Mouse (Mus musculus): ENCODE results near the gene Chchd6.

The Chchd6 gene

DNA sequence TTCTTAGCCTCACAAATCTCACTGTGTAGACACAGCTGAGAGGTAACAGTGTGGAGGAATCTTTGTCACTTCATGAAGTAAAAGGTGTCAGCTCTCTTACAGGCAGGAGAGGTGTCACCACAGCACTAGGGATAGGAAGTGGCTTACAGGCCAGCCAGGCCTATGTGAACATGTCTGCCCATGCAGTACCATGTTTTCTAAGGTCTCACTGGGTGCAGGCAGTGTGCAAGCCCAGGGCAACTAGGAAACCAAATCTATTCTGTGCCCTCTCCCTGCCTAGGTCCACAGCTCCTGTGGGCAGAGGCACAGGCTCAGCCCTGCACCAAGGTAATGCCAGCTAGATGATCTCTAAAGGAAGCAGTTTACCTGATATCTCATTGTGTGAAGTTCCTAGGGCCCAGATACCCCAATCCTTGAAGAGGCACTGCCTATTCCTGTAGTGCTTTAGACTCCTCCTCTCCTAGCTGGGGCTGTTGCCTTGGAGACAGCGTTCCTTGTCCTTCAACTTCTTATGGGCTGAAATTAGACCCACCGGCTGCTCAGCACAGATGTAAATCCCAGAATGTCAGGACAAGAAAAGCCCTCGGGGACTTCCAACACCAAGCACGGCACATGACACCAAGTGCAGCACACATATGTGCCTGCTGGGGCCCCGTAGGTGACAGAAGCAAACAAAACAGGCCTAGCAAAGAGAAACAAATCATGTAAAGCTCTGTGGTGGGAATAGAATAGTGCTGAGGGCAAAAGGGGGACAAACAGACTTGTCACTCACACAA lies 10.6 kb downstream of the Chchd6 start:
- DNase-seq, result peak in 1 of 2 experiments; percentile 10

DNA sequence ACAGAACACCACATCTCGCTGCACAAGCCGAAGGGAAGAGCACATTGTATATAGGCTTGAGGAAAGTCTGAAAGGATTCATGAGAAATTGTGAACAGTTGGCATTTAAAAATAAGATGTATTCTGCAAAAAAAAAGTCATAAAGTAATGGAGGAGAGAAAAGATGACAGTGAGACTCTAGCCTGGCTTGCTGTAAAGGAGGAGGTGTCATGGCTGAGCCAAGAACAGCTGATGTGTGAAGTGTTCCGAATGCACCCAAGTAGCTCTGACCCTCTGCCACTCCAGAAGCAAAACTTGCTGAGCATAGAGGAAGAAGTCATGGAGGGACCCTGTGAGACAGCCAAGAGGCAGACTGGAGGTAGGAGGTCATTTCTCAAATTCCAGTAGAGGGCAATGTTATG lies 12.3 kb downstream of the Chchd6 start:
- DNase-seq, result no peak

DNA sequence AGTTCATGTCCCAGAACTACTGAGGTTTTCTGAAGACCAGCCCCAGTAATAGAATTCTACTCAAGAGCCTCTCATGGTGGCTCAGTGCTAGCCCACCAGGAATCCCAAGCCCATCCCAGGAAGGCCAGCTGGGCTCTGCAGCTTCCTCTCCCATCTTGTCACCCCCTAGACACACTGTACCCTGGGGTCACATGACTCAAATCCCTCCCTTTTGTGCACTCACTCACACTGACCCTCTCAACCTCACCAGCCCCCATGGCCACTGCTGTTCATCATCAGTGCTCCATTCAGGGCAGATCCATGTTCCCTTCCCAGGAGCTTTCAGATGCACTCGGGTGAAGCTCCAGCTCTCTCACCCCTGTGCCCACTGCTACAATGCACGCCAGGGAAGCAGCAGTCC lies 20.8 kb downstream of the Chchd6 start:
- DNase-seq, result no peak

DNA sequence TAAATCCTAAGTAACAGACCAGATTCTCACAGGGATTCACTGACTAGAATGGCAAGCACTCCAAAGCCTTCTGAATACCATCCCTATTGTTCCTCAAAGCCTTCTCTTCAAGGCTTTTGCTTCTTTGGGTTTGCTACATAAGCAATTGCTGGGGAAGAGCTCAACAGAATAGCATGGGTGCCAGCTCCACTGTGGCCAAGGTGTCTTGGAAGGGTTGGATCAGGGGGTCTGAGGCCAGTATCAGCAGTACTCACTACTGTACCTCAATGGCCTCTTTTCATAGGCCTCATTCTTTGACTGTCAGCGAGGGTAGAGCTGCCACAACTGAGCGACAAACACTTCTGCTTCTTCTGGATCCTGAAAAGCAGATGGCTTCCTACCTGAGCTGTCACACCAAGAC lies 21.7 kb downstream of the Chchd6 start:
- DNase-seq, result no peak

DNA sequence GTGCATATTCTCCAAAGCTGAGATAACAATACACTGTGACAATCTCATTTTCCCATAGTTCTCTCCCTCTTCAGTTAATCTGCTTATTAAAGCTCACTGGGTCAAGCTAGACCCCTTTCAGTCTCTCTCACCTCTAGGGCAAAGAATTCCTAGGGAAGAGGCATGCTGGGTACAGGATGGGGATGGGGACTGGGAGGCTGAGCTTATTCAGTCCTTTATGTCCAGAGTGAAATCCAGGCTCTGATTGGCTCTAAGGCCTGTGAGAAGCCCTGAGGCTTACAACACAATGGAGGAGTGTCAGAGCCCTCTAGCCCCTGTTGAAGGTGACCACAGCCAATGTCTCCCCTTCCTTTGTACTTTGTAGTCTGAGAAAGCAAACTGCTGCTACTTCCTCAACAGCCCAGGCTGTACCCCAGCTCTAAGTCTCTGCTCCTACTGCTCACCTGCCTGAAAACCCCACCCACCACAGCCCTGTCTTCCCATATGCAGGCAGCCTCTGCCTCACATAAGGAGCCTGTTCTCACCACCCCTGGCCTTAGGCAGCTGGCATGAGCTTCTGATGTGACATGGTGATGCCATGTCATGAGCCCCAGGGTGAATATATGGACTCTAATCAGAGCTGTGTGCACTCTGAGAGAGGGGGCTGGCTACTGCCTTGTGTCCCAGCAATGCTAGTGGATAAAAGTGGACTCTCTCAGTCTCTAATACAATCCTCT lies 22.4 kb downstream of the Chchd6 start:
- DNase-seq, result no peak

DNA sequence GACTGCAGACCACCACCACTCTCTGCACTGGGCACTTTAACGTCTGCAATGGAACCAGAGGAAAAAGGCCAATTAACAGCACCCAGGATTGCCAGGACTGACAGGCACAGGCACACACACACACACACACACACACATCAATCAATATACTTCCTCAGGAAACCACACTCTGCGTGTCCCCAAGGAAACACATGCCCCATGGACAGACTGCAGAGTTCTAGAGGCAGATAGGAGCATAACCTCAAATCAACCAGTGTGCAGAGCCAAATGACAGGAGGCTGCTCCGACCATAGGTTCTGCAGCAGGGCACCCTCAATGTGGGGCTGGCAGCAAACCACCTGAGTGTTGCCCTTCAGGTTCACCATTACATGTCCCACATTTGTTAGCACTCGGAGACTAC lies 26.1 kb downstream of the Chchd6 start:
- DNase-seq, result no peak

DNA sequence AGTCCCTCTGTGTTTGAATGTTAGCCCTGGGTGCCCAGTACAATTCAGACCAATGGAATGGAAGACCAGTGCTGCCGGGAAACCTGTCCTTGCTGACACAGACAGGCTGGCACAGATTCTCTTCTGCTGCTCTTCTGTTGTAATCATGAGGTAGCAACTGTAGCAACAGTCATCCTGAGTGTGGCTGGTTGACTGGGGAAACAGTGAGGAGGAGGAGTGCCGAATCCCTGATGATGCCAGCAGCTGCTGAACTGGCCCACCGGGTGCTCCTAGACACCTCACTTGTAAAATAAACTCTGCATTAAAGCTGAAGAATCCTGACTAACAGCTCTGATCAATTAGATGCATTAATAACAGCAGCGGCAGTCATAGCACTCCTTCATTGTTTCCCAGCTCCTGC lies 28.7 kb downstream of the Chchd6 start:
- no peak for DNase-seq

DNA sequence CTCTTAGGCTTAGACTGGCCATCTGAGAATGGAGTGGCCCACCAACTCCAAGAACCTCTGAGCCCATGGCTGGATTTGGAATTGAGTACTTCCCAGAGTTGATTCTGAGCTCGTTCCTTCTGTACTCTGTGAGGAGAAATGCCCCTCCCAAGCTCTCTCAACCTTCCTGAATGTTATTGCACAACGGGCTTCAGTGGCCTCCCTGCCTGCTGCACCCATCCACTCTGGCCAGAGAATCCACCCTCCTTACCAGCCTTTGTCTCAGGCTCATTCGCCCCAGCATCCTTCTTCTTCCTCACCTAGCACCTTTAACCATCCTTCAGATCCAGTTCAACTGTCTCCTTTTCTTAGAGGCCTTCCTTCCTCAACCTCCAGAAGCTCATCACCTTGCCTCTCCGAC lies 32.1 kb downstream of the Chchd6 start:
- no peak for DNase-seq

DNA sequence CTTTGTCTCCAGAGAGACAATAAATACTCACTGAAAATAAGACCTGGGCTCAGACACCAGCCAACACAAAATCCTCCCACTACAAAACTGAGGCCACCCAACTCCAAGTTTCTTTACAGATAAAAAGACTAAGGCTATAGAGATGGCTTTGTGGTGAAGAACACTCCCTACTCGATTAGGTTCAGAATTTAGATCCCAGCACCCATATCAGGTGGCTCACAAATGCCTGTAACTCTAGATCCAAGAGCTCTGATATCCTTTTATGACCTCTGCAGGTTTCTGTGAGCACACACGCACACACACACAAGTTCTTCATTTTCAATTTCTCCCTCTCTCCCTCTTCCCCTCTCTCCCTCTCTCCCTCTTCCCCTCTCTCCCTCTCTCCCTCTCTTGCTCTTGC lies 34.6 kb downstream of the Chchd6 start:
- DNase-seq, result no peak

DNA sequence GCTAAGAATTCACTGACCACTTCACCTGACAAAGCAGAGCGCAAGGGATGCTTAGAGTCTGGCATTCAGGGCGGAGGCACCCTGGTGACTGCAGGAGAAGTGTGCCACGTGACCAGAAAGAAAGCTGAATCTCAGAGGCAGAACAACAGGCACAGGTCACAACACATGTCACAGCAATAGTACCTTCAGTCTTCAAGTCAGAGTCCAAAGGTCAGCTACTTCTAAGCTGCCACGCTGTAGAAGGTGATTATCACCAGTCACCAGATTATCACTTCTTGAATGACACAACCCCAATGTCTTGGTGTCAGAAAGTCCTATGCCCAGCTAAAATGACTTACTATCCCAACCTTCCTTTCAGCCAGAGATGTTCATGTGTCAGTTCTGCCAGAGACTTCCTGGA lies 37.8 kb downstream of the Chchd6 start:
- DNase-seq, result no peak

DNA sequence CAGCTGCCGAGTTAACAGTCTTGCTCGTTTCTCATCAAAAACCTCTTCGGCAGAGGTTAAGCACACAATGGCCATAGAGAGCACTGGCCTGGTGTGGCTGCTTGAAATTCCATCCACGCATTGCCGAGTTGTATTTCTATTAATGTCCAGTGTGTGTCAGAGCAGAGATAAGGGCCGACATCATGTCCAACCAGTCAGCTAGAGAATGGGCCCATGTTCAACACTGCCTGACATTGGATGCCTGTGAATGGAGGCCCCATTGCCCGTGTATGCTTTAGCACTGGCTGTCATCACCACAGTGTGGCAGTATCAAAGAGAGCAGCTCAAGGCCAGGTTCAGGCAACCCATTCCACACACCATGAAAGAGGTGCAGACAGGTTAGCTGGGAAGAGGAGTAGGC lies 38.9 kb downstream of the Chchd6 start:
- DNase-seq, result no peak

DNA sequence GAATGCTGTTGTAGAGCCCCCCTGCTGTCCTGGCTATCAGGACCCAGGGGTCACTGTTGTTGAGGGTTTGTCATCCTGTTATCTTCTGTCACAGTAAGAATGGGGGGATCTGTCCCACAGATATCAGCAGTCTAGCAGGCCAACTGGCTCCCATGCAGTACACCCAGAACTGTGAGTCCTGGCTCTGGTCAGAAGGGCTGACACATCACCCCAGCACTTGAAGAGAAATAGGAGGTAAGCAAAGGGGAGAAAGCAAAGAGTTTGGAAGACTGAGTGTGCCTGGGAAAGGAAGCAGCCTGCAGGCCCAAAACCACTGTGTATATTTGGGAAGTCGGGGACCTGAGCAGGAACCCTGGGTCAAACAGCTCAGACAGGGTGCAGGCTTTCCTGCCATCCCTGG lies 39.5 kb downstream of the Chchd6 start:
- DNase-seq, result no peak

DNA sequence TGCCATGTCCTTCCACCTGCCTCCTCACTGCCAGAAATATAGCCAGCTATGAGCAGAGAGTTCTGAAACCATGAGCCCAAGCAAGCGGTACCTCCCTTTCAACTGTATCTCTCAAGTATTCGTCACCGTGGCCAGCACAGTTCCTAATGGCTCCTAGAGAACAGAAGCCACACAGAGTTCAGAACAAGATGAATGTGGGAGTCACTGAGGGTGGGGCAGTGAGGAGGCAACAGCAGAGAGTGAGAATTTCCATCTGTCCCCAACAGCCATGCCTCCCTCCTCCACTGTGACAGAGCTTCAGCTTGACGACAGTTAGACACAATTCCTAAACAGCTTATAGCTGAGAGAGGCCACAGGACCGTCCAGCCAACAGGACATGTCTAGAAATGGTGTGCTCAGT lies 41.4 kb downstream of the Chchd6 start:
- no peak for DNase-seq

DNA sequence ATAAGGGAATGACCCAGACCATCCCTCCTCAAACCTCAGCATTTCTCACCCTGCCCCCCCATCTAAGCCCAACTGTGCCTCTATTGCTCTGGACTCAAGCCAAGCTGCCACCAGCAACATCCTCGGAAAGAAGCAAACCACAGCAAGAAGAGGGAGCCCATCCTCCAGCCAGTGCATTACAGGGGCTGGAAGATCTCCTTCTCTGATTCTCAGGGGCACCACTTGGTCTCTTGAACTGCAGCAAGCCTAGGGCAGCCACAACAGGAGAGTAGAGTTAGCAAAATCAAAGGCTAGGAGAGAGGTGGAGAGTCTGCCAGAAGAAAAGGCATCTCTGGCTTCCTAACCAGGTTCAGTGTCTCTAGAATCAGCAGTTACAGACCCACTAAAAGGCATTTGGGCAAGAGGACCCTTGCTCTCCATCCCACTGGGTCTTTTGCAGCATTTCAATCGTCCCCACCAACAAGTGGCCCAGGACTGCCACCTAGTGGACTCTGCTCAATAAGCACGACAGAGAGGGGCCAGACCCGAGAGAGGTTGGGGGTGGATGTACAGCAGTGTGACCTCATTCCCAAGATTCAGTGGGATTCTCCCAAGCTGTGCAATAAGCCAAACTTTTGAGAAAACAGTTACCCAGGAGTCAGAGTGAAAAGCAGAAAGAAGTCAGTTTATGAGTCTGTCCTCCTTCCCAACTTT lies 42.3 kb downstream of the Chchd6 start:
- peak; percentile 95 to 97 for DNase-seq

DNA sequence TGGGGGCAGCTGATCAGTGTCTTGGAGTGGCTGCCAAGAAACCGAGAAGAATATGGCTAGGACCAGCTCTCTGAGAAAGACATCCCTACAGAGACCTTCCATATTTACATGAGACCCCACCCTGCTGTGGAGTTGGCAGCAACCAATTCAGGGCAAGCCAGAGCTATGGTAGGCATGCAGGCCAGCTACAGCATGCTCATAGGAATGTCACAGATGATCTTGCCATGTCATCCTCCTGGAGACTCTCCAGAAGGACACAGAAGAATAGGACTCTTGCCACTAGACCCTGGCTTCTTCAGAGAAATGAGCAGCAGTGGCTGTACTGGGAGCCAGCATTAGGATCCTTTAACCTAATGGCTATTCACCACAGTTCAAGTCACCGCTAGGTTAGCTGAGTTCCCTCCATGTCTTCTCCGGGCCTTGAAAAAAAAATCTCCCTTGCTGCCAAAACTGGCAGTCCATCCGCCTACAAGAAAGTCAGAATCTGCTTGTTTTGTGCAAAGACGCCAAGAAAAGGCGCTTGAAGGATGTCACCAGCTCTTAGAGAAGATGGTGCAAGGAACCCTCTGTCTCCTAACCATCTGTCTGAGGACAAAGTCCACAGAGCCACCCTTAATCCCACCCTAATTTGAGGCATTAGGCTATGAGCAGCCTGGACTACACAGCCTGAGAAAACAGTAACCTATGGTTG lies 43.0 kb downstream of the Chchd6 start:
- DNase-seq, result peak; percentile 63 to 73

DNA sequence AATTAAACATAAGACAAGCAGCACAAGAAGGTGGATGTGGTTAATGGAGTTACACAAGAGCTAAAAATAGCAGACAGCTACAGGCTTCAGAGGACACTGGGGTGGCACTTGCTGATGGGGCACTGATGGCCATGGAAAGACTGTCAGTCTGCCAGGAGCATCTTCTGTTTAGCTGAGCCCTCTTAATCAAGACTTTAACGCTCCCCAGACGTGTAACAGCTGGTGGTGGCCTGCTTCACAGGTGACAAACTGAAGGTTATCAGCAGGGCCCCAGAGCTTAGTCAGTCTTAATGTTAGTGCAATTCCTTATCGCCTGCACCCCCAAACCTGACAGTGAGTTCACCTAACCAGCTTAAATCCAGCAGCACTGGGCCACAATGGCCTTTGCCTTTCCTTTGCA lies 46.3 kb downstream of the Chchd6 start:
- DNase-seq, result no peak

DNA sequence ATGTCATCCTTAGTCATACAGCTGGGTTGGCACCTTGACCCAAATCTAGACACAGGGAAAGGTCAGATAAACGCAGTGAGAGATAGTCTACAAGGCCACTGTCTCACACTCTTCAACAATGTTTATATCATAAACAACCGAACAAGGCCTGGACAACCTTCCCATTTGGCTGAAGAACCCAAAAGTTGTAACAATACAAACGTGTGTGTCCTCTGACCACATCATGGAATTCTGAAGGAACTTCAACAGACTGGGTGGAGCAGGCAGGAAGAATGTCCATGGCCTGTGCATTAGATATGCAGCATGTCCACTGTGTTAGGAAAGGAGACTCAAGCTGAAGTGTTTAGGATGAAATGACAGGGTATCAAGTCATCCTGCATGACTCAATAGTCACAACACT lies 47.5 kb downstream of the Chchd6 start:
- no peak for DNase-seq

DNA sequence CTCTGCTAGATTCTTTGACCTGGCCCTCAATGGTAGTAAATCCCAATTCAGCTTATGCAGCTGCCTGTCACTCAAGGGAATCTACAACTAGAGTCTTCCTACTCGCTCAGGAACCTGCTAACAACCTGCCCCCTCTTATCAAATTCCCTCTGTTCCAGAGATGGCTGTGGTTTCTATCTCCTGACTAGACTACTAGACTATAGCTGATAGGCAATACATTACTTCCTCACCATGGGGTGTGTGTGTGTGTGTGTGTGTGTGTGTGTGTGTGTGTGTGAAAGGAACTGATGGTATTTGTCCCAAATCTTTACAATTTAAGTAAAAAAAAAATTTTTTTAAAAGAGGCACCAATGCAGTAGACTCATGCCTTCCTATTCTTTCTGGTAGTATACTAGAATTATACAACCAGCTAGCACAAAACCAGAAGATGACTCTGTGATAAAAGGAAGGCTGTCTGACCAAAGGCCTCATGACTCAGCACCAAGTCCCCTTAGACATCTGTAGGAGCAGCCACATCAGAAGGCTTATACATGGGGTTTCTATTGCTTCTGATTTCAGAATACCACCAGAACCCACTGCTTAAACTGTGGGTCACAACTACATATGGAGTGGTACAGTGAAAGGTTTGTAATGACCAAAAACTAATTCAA lies 57.2 kb downstream of the Chchd6 start:
- no peak for DNase-seq

DNA sequence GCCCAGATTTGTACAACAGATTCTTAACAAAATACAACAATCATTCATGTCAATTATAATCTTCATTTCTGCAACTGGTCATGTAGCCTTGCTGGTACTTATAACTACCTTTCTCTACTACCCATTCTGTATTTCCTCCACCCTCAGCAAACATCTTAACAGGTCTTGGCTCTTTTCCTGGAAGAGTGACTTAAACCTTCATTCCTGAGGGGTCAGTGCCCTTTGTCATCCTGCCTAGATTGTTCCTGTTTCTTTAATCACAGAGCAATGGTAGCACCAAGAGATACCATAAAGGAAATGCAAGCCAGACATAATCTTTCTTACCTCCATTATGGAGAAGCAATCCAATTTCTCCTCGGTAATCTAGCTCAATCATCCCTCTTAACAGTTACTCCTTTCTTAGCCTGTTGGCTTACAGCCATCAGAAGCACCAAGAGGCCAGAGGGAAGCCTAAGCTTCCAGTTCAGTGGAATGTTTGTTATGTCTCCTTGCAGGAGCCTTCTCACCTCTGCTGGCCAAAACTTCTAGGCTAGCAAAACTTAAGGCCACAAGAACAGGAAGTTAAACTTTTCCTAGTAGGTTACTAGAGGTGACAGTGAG lies 59.7 kb downstream of the Chchd6 start:
- no peak for DNase-seq

DNA sequence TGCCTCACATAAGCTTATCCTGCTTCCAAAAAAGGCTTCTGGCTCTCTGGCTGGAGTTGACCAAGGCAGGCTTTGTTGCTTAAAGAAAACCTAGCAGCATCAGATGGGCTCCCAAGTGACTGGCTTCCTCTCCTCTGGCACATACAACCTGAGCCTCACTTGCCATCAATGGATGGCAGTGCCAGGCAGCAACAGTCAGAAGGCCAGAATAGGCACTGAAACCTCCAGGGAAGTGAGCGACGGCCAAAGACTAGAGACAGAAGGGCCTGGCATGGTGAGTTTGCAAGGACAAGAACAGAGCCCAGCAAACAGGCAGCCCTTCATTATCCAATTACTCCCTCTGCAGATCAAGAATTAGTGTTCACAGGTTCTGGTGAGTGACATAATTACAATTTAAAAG lies 70.7 kb downstream of the Chchd6 start:
- peak; percentile 66 to 72 for DNase-seq

DNA sequence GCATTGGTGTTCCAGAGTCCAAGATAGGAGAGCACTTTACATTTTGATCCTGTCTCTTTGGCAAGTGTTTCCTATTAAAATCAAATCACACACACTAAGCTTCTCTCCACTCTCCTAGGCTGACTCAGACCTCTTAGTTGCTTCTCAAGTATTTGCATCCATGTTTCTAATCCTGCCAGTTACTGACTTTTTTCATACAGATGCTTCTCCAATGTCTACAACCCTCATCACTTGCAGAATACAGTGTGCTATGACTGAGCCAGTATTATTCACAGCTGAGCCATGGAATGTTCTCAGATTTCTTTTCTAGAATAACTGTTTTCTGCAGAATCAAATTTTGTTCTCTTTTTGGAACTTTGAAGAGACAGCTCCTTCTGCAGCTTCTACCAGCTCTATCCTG lies 85.3 kb downstream of the Chchd6 start:
- no peak for DNase-seq

DNA sequence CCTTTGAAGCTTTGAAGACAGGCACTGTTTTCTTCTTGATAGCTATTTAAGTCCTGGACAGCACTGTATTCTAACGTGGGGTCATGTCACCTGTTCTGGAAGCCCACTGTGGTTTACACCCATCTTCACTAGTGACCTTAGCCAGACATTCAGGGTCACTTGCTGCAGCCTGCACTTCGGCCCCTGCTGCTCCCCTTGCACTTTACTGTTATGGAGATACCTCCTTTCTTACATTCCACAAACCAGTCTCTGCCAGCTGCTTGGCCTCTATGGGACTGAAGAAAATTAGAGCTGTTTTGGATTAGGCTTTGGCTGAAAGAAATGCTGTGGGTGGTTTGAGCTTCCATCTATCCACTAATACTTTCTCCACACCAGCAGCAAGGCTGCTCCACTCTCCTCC lies 86.7 kb downstream of the Chchd6 start:
- DNase-seq, result no peak

All from cerebellum, postnatal 14 days (tissue).